Mouse (Mus musculus) C2C12 (cell line): ENCODE results near the gene Nppb. TPM values are rescaled to one million over a fixed set of nuclear protein-coding genes. Genes with fewer than 3 reads are reported as not detected.
A peak's percentile ranks its signal among the peaks of the same experiment; 100 is the strongest.

Experiments
- H3K27me3 ChIP-seq: one replicate; pipeline ENCODE4 v1.6.1; 2011; ENCODE audit not compliant: control insufficient read depth, insufficient read depth, insufficient read length
- H3K36me3 ChIP-seq: one replicate; pipeline ENCODE4 v1.6.1; 2011; ENCODE audit not compliant: control insufficient read depth, insufficient read depth
- H3K4me3 ChIP-seq: one replicate; pipeline ENCODE4 v1.5.1; 2011; ENCODE audit warnings: mild to moderate bottlenecking, control low read depth; ENCODE audit not compliant: poor library complexity, insufficient read depth, severe bottlenecking
- H3K79me2 ChIP-seq: one replicate; pipeline ENCODE4 v1.6.1; 2011; ENCODE audit not compliant: control insufficient read depth, insufficient read depth
- H3K79me3 ChIP-seq: one replicate; pipeline ENCODE4 v1.6.1; 2011; ENCODE audit warnings: low read depth, control low read depth
- H3ac ChIP-seq: one replicate; pipeline ENCODE3; 2011; ENCODE audit warnings: low read depth; ENCODE audit not compliant: control insufficient read depth, insufficient read length
- CEBPB ChIP-seq: IDR thresholded peaks from one replicate; pipeline ENCODE4 v1.6.1; 2011; ENCODE audit warnings: low read depth, mild to moderate bottlenecking, control low read depth, moderate library complexity
- CTCF ChIP-seq: IDR thresholded peaks from one replicate; pipeline ENCODE4 v1.5.1; 2011; ENCODE audit not compliant: control insufficient read depth, insufficient read depth, insufficient read length
- FOSL1 ChIP-seq: IDR thresholded peaks from one replicate; pipeline ENCODE4 v1.8.0; 2011; ENCODE audit warnings: mild to moderate bottlenecking, low read length; ENCODE audit not compliant: poor library complexity, insufficient read depth, severe bottlenecking
- MAX ChIP-seq: IDR thresholded peaks from one replicate; pipeline ENCODE4 v1.6.1; 2011; ENCODE audit warnings: mild to moderate bottlenecking, control low read depth
- MYOD1 ChIP-seq: IDR thresholded peaks from one replicate; pipeline ENCODE4 v1.6.1; 2011; ENCODE audit warnings: low read depth; ENCODE audit not compliant: control insufficient read depth, insufficient read length
- MYOG ChIP-seq: IDR thresholded peaks from one replicate; pipeline ENCODE4 v1.6.1; 2011; ENCODE audit not compliant: control insufficient read depth, insufficient read length; ENCODE audit errors: extremely low read depth
- USF1 ChIP-seq: IDR thresholded peaks from one replicate; pipeline ENCODE4 v1.6.1; 2011; ENCODE audit warnings: low read depth, mild to moderate bottlenecking, control low read depth, moderate library complexity
- polyA plus RNA-seq: library from polyadenylated mRNA; unstranded; fragments of >200 nt; fragmentation: generic; extraction: Trizol; gene quantifications from one replicate; pipeline ENCODE4 v1.2.1, GENCODE M21; 2012; ENCODE audit warnings: missing spikeins

Gene Nppb
- polyA plus RNA-seq, 1 experiment: 1.2 TPM

GRCm38 (mm10) chr4:147965712-147966111, 19.9 kb upstream of the Nppb start:
- no peaks in the 10 kb centered on the region for H3K79me2 ChIP-seq
- H3K79me3 ChIP-seq: no peaks in the 10 kb centered on the region
- H3K4me3 ChIP-seq: no peak overlapping the region
- H3K36me3 ChIP-seq: no peaks in the 10 kb centered on the region
- H3K27me3 ChIP-seq: peaks cover 18% of the 10 kb centered on the region
- TF ChIP-seq MAX (no peak), CTCF (no peak)
- no peak overlapping the region for H3ac ChIP-seq

- Histone ChIP-seq H3K36me3 (no peaks in the 10 kb centered on the region), H3K79me2 (no peaks in the 10 kb centered on the region), H3K79me3 (no peaks in the 10 kb centered on the region), H3K4me3 (no peak overlapping the region), H3ac (no peak overlapping the region), H3K27me3 (peaks cover 18% of the 10 kb centered on the region)
- TF ChIP-seq USF1: no peak
- TF ChIP-seq CEBPB: no peak
- TF ChIP-seq FOSL1: no peak
- TF ChIP-seq CTCF: no peak
- TF ChIP-seq MAX: no peak
- no peak for TF ChIP-seq MYOG
- no peak for TF ChIP-seq MYOD1
These were observed 16.8 kb upstream of the Nppb start for GRCm38 (mm10) chr4:147968816-147969215.

GRCm38 (mm10) chr4:147969337-147969736, 16.3 kb upstream of the Nppb start:
- TF ChIP-seq FOSL1 (no peak), MYOG (no peak), MAX (no peak), CEBPB (no peak), MYOD1 (no peak), USF1 (no peak), CTCF (no peak)
- no peaks in the 10 kb centered on the region for H3K79me2 ChIP-seq
- H3K27me3 ChIP-seq: peaks cover 18% of the 10 kb centered on the region
- H3K36me3 ChIP-seq: no peaks in the 10 kb centered on the region
- H3K79me3 ChIP-seq: no peaks in the 10 kb centered on the region
- H3K4me3 ChIP-seq: no peak overlapping the region
- H3ac ChIP-seq: no peak overlapping the region

GRCm38 (mm10) chr4:147976237-147976636, 9.4 kb upstream of the Nppb start:
- H3ac ChIP-seq: no peak overlapping the region
- no peaks in the 10 kb centered on the region for H3K36me3 ChIP-seq
- no peak for TF ChIP-seq CTCF
- no peak for TF ChIP-seq USF1
- TF ChIP-seq CEBPB: no peak
- no peak for TF ChIP-seq MAX
- no peak for TF ChIP-seq MYOD1
- TF ChIP-seq FOSL1: no peak
- no peak for TF ChIP-seq MYOG
- no peak overlapping the region for H3K4me3 ChIP-seq
- no peaks in the 10 kb centered on the region for H3K79me3 ChIP-seq
- H3K27me3 ChIP-seq: no peaks in the 10 kb centered on the region
- no peaks in the 10 kb centered on the region for H3K79me2 ChIP-seq

- Histone ChIP-seq H3K27me3 (no peaks in the 10 kb centered on the region), H3K79me3 (no peaks in the 10 kb centered on the region), H3K79me2 (no peaks in the 10 kb centered on the region), H3K4me3 (no peak overlapping the region), H3ac (no peak overlapping the region), H3K36me3 (no peaks in the 10 kb centered on the region)
- TF ChIP-seq USF1 (no peak), FOSL1 (no peak), MAX (no peak), MYOG (no peak), CTCF (no peak), MYOD1 (no peak), CEBPB (no peak)
These were observed 7.9 kb upstream of the Nppb start for GRCm38 (mm10) chr4:147977726-147978125.

GRCm38 (mm10) chr4:147978391-147978790, 7.2 kb upstream of the Nppb start:
- H3ac ChIP-seq: no peak overlapping the region
- no peak for TF ChIP-seq FOSL1
- TF ChIP-seq MYOG: no peak
- peak; percentile 11 for TF ChIP-seq USF1
- no peak for TF ChIP-seq CTCF
- H3K79me2 ChIP-seq: no peaks in the 10 kb centered on the region
- H3K36me3 ChIP-seq: no peaks in the 10 kb centered on the region
- no peak overlapping the region for H3K4me3 ChIP-seq
- H3K79me3 ChIP-seq: no peaks in the 10 kb centered on the region
- H3K27me3 ChIP-seq: no peaks in the 10 kb centered on the region
